Mouse (Mus musculus) forebrain, embryonic 16.5 days (tissue): Measurements from ENCODE around the gene Srsf9. TPM values are rescaled to one million over a fixed set of nuclear protein-coding genes. Genes with fewer than 3 reads are reported as not detected.
A peak's percentile ranks its signal among the peaks of the same experiment; 100 is the strongest.
"Not testable (repeated sequence)": the region's sequence is repeated elsewhere in the genome, so short reads cannot be mapped to it uniquely, and the experiment has no call there.

Experiments
- ATAC-seq: fragments of 200-750 bp; cut with Nextera tagmentation; 2 replicates; pipeline ENCODE4 v1.8.0; 2017; ENCODE audit warnings: mild to moderate bottlenecking, moderate library complexity
- H3K27ac ChIP-seq: fragments of 300-500 bp; sonication (generic); 2 replicates; pipeline ENCODE4 v1.5.1; 2014; ENCODE audit warnings: low read length, control low read depth
- H3K27me3 ChIP-seq: fragments of 300-500 bp; sonication (generic); replicated peaks from 2 replicates; pipeline ENCODE4 v1.6.1; 2014; ENCODE audit warnings: low read length; ENCODE audit not compliant: control insufficient read depth, insufficient read depth
- H3K36me3 ChIP-seq: fragments of 300-500 bp; sonication (generic); 2 replicates; pipeline ENCODE4 v1.6.1; 2014; ENCODE audit not compliant: control insufficient read depth, insufficient read depth
- H3K4me1 ChIP-seq: fragments of 300-500 bp; sonication (generic); replicated peaks from 2 replicates; pipeline ENCODE4 v1.6.1; 2014; ENCODE audit warnings: low read length; ENCODE audit not compliant: control insufficient read depth, insufficient read depth
- H3K4me2 ChIP-seq: fragments of 300-500 bp; sonication (generic); 2 replicates; pipeline ENCODE4 v1.6.1; 2014; ENCODE audit warnings: mild to moderate bottlenecking, low read length, control low read depth
- H3K4me3 ChIP-seq: fragments of 300-500 bp; sonication (generic); replicated peaks from 2 replicates; pipeline ENCODE4 v1.5.1; 2014; ENCODE audit warnings: mild to moderate bottlenecking, low read length, control low read depth
- H3K9ac ChIP-seq: fragments of 300-500 bp; sonication (generic); replicated peaks from 2 replicates; pipeline ENCODE4 v1.6.1; 2014; ENCODE audit warnings: low read depth, low read length, control low read depth
- H3K9me3 ChIP-seq: fragments of 300-500 bp; sonication (generic); 2 replicates; pipeline ENCODE4 v1.6.1; 2016; ENCODE audit warnings: low read length; ENCODE audit not compliant: control insufficient read depth
- WGBS: fragments of 180-500 bp; shearing (Covaris S2); extraction: QIAGEN DNeasy Blood & Tissue Kit; methylation state at CpG from one replicate; pipeline ENCODE4 v1.1.7; 2014; 5-methylcytosine and 5-hydroxymethylcytosine counted together
- polyA plus RNA-seq: library from polyadenylated mRNA; unstranded; fragments of >200 nt; fragmentation: Nextera tagmentation; extraction: Ambion mirVana; gene quantifications from 2 replicates; pipeline ENCODE4 v1.2.1, GENCODE M21; 2015

The Srsf9 gene
- polyA plus RNA-seq, 1 experiment from 2014 or later, result 165 TPM

GRCm38 (mm10) chr5:115362216-115362615, 35.2 kb downstream of the Srsf9 start:
- H3K27ac ChIP-seq, result no peak overlapping the region
- no peak for ATAC-seq
- 36% methylated on average over 7 of the region's 7 CpGs for WGBS

GRCm38 (mm10) chr5:115362819-115363714, 36.1 kb downstream of the Srsf9 start:
- H3K36me3 ChIP-seq, result no peaks in the 10 kb centered on the region
- no peaks in the 10 kb centered on the region for H3K27me3 ChIP-seq
- WGBS, result 27% methylated on average over 16 of the region's 19 CpGs
- no peak overlapping the region for H3K27ac ChIP-seq
- H3K4me3 ChIP-seq, result no peak overlapping the region
- H3K9me3 ChIP-seq, result no peaks in the 10 kb centered on the region
- H3K4me2 ChIP-seq, result no peak overlapping the region
- no peaks in the 10 kb centered on the region for H3K4me1 ChIP-seq
- H3K9ac ChIP-seq, result 0 out of 2 replicates have a peak overlapping the region, but pooled peaks have one; percentile 32
- no peak for ATAC-seq

More at GRCm38 (mm10) chr5:115362216-115362615, 35.2 kb downstream of the Srsf9 start:
- no peak overlapping the region for H3K4me2 ChIP-seq
- H3K4me3 ChIP-seq, result no peak overlapping the region
- no peaks in the 10 kb centered on the region for H3K9me3 ChIP-seq
- H3K36me3 ChIP-seq, result no peaks in the 10 kb centered on the region
- H3K9ac ChIP-seq, result no peak overlapping the region
- H3K27me3 ChIP-seq, result no peaks in the 10 kb centered on the region
- H3K4me1 ChIP-seq, result no peaks in the 10 kb centered on the region

GRCm38 (mm10) chr5:115364782-115365181, 37.8 kb downstream of the Srsf9 start:
- Histone ChIP-seq H3K27me3 (no peaks in the 10 kb centered on the region), H3K4me3 (no peak overlapping the region), H3K4me1 (no peaks in the 10 kb centered on the region), H3K27ac (no peak overlapping the region), H3K9ac (no peak overlapping the region), H3K4me2 (no peak overlapping the region), H3K9me3 (no peaks in the 10 kb centered on the region), H3K36me3 (no peaks in the 10 kb centered on the region)
- ATAC-seq, result no peak
- 94% methylated on average over 4 of the region's 4 CpGs for WGBS

- Histone ChIP-seq H3K4me3 (no peak overlapping the region), H3K36me3 (no peaks in the 10 kb centered on the region), H3K4me1 (peaks cover 10% of the 10 kb centered on the region), H3K9ac (no peak overlapping the region), H3K9me3 (no peaks in the 10 kb centered on the region), H3K27me3 (no peaks in the 10 kb centered on the region), H3K27ac (no peak overlapping the region), H3K4me2 (no peak overlapping the region)
- no peak for ATAC-seq
- 72% methylated on average over 9 of the region's 9 CpGs for WGBS
Observed at GRCm38 (mm10) chr5:115371736-115372135, 44.8 kb downstream of the Srsf9 start.

DNA sequence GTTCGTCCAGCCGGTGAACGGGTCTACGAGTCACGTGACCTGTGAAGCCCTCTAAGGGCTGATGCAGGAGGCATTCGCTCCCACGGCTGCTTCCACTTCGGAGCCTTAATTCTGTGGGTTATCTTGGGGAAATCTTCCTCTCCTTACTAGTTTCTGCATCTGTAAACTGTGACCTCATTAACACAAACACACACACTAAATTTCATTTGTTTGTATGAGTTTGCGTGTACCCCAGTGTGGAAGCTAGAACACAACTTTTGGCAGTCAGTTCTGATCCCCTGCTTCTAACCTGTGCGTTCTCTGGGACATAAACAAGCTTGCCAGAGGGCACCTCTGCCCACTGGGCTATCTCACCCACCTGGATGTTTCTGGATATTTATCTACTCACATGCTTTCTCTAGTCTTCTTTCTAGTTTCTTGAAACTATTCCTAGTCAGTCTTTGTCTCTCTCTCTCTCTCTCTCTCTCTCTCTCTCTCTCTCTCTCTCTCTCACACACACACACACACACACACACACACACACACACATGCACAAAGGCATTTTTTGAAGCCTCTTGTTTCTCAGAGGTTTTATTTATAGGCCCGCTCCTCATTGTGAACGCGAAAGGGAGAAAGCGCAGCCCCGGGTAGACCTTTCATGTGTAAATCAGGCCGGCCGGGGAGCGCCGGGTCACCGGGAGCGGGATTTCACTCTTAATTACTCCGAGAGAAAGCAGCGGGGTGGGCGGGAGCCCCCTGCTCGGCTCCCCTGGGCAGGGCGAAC, 46.6 kb downstream of the Srsf9 start:
- peak overlapping the region; percentile 38 for H3K4me3 ChIP-seq
- H3K9ac ChIP-seq, result peak overlapping the region; percentile 59
- peak overlapping the region; percentile 62 for H3K4me2 ChIP-seq
- peak overlapping the region; percentile 39 for H3K27ac ChIP-seq
- H3K9me3 ChIP-seq, result no peaks in the 10 kb centered on the region
- ATAC-seq, result peak; percentile 94
- 4% methylated on average over 26 of the region's 26 CpGs for WGBS
- H3K27me3 ChIP-seq, result no peaks in the 10 kb centered on the region
- no peaks in the 10 kb centered on the region for H3K36me3 ChIP-seq
- peaks cover 10% of the 10 kb centered on the region for H3K4me1 ChIP-seq

DNA sequence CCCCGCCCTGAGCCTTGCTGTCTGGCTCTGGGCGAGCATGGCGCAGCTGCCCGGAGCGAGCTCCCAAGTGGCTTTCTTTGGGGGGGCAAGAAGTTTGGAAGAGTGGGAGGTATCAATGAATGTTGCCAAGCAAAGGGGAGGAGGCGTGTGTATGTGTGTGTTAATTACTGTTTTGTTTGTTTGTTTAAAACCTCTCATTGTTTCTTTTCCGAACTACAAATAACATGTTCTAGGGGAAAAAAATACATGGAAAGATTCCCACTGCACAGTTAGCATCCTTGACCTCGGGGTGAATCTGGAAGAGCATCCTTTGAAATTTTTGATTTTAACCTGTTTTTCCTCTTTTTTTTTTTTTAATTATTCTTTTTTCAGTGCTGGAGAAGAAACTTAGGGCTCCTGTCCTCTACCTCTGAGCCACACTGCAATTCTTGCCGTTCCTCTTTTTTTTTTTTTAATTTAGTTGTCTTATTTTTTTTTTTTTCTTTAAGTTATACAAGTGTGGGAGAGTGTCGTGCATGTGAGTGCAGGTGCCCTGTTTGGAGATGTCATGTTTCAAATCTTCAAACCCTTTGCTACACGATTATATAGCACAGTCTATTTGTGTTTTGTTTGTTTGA, 47.3 kb downstream of the Srsf9 start:
- H3K4me2 ChIP-seq, result peak overlapping the region; percentile 62
- ATAC-seq, result no peak
- 5% methylated on average over 11 of the region's 11 CpGs for WGBS

DNA sequence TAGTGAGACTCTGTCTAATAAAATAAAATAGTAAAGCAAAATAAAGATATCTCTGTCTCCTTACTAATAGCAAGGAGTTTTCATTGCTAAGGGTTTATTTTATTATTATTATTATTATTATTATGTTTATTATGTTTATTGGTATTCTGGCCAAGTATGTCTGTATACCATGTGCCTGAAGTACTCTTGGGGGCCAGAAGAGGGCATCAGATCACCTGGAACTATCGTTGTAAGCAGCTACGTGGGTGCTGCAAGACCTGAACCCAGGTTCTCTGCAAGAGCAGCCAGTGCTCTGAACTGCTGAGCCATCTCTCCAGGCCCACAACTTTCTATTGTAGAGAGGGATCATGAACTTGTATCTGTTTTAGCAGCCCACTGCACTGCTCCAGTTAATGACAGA, 48.5 kb downstream of the Srsf9 start:
- WGBS, result 91% methylated on average over 2 of the region's 2 CpGs
- Histone ChIP-seq H3K4me1 (peaks cover 10% of the 10 kb centered on the region), H3K36me3 (no peaks in the 10 kb centered on the region), H3K4me2 (no peak overlapping the region), H3K27me3 (no peaks in the 10 kb centered on the region), H3K27ac (no peak overlapping the region), H3K9me3 (no peaks in the 10 kb centered on the region), H3K9ac (no peak overlapping the region), H3K4me3 (no peak overlapping the region)
- ATAC-seq, result no peak

More for the DNA sequence above, 47.3 kb downstream of the Srsf9 start:
- Histone ChIP-seq H3K9me3 (no peaks in the 10 kb centered on the region), H3K27me3 (no peaks in the 10 kb centered on the region), H3K4me1 (peaks cover 10% of the 10 kb centered on the region), H3K27ac (0 out of 2 replicates have a peak overlapping the region, but pooled peaks have one; percentile 35), H3K36me3 (no peaks in the 10 kb centered on the region), H3K4me3 (peak overlapping the region; percentile 38), H3K9ac (peak overlapping the region; percentile 59)

DNA sequence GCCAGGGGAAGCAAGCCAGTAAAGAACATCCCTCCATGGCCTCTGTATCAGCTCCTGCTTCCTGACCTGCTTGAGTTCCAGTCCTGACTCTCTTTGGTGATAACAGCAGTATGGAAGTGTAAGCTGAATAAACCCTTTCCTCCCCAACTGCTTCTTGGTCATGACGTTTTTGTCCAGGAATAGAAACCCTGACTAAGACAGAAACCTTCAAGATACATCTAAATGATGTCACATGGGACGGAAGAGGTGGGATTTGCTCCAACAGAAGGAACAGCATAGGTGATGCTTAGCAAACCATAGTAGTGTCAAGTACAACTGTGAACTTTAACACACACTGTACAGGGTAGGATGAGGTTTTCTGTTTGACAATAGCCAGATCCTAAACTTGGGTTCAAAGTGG, 51.9 kb downstream of the Srsf9 start:
- H3K4me2 ChIP-seq, H3K27ac ChIP-seq, H3K27me3 ChIP-seq, ATAC-seq, H3K9me3 ChIP-seq, H3K9ac ChIP-seq, H3K4me1 ChIP-seq, H3K36me3 ChIP-seq, H3K4me3 ChIP-seq: not testable (repeated sequence)
- 83% methylated on average over 2 of the region's 2 CpGs for WGBS
